Mouse (Mus musculus): ENCODE data around the gene 1110065P20Rik. TPM values are rescaled to one million over a fixed set of nuclear protein-coding genes. Genes with fewer than 3 reads are reported as not detected.

Gene 1110065P20Rik
- polyA plus RNA-seq (2012; rRNA removed), result 68.9 and 72.5 TPM in 2 replicates

GRCm38 (mm10) chr4:124850933-124851658 lies at the start of gene 1110065P20Rik:
1110065P20Rik (minus strand) TSS chr4:124851196.

GRCm38 (mm10) chr4:124880599-124880998 lies 29.6 kb upstream of the 1110065P20Rik start, which contains the start of gene Epha10:
Epha10 (plus strand) TSS chr4:124880899.

GRCm38 (mm10) chr4:124861283-124862188 lies 10.5 kb upstream of the 1110065P20Rik start, which contains the start of gene Maneal:
Maneal (minus strand) TSS chr4:124862171.

GRCm38 (mm10) chr4:124850261-124850913 lies 609 bp downstream of the 1110065P20Rik start, which contains the start of gene Yrdc:
Yrdc (plus strand) TSS chr4:124850679.

GRCm38 (mm10) chr4:124801552-124802308 lies 49.3 kb downstream of the 1110065P20Rik start, which contains the start of gene Mtf1:
Mtf1 (plus strand) TSS chr4:124802104.

Other genes with a start within 250 kb of the 1110065P20Rik start
- gene 3100002H09Rik, start 240.4 kb downstream of the 1110065P20Rik start, polyA plus RNA-seq (2012; rRNA removed), result 0.06 TPM in 1 of 2 replicates, not detected in the other
- 15.4 and 18.8 TPM in 2 replicates for gene Pou3f1, start 194.4 kb downstream of the 1110065P20Rik start, polyA plus RNA-seq (2012; rRNA removed)
- gene Utp11, start 157.6 kb downstream of the 1110065P20Rik start, polyA plus RNA-seq (2012; rRNA removed), result 32.6 and 33.2 TPM in 2 replicates
- gene Fhl3, start 150.5 kb downstream of the 1110065P20Rik start, polyA plus RNA-seq (2012; rRNA removed), result 4.2 and 8.6 TPM in 2 replicates
- 71.4 and 78.4 TPM in 2 replicates for gene Sf3a3, start 136.4 kb downstream of the 1110065P20Rik start, polyA plus RNA-seq (2012; rRNA removed)
- gene Inpp5b, start 109.3 kb downstream of the 1110065P20Rik start, polyA plus RNA-seq (2012; rRNA removed), result 39.1 and 40.2 TPM in 2 replicates
- 9.3 and 11.6 TPM in 2 replicates for gene Mtf1, start 49.1 kb downstream of the 1110065P20Rik start, polyA plus RNA-seq (2012; rRNA removed)
- gene Yrdc, start 517 bp downstream of the 1110065P20Rik start, polyA plus RNA-seq (2012; rRNA removed), result 62.9 and 75.1 TPM in 2 replicates
- 34.9 and 38.9 TPM in 2 replicates for gene Maneal, start 11.0 kb upstream of the 1110065P20Rik start, polyA plus RNA-seq (2012; rRNA removed)
- gene Epha10, start 29.7 kb upstream of the 1110065P20Rik start, polyA plus RNA-seq (2012; rRNA removed), result 18.4 and 25.9 TPM in 2 replicates
- 24.2 and 25.7 TPM in 2 replicates for gene 9930104L06Rik, start 85.9 kb upstream of the 1110065P20Rik start, polyA plus RNA-seq (2012; rRNA removed)
- gene Cdca8, start 88.1 kb upstream of the 1110065P20Rik start, polyA plus RNA-seq (2012; rRNA removed), result 45.7 and 51.9 TPM in 2 replicates
- 8.8 and 9.2 TPM in 2 replicates for gene Rspo1, start 135.2 kb upstream of the 1110065P20Rik start, polyA plus RNA-seq (2012; rRNA removed)
- gene Gnl2, start 165.4 kb upstream of the 1110065P20Rik start, polyA plus RNA-seq (2012; rRNA removed), result 126 and 132 TPM in 2 replicates
- gene Dnali1, start 214.5 kb upstream of the 1110065P20Rik start, polyA plus RNA-seq (2012; rRNA removed), result 1.0 and 1.2 TPM in 2 replicates
- gene Snip1, start 215.5 kb upstream of the 1110065P20Rik start, polyA plus RNA-seq (2012; rRNA removed), result 18.7 and 20.9 TPM in 2 replicates
- gene Meaf6, start 233.9 kb upstream of the 1110065P20Rik start, polyA plus RNA-seq (2012; rRNA removed), result 116 and 121 TPM in 2 replicates